Mouse (Mus musculus) adrenal gland, postnatal 10 days (tissue): ENCODE results near the gene Olfr374. TPM values are rescaled to one million over a fixed set of nuclear protein-coding genes. Genes with fewer than 3 reads are reported as not detected.

Experiments used
- total RNA-seq, 2 experiments: library from RNA; stranded (reverse); gene quantifications; 2 replicates each; pipeline ENCODE4 v1.2.3; 2021

Gene Olfr374
- total RNA-seq, 2 experiments from 2014 or later = not detected

Other genes starting within 250 kb of the Olfr374 start
- 1 to 10 TPM; 7.6 to 9.4 TPM for gene Zfp709, start 225.0 kb upstream of the Olfr374 start, total RNA-seq
- 1 to 10 TPM; 3.7 to 7.0 TPM for gene Zfp882, start 198.4 kb upstream of the Olfr374 start, total RNA-seq
- gene Zfp617, start 198.4 kb upstream of the Olfr374 start, total RNA-seq = 10 to 100 TPM; 29.8 to 33.9 TPM
- 10 to 100 TPM; 15.4 to 25.9 TPM for gene Zfp961, start 156.0 kb upstream of the Olfr374 start, total RNA-seq
- 1 to 10 TPM; 1.7 to 1.8 TPM for gene Cyp4f18, start 97.4 kb upstream of the Olfr374 start, total RNA-seq
- not detected for gene Olfr372, start 65.8 kb upstream of the Olfr374 start, total RNA-seq
- gene Olfr373, start 23.9 kb upstream of the Olfr374 start, total RNA-seq = not detected
- 100 to 1,000 TPM; 201 to 246 TPM for gene Tpm4, start 27.9 kb downstream of the Olfr374 start, total RNA-seq
- gene Rab8a, start 54.2 kb downstream of the Olfr374 start, total RNA-seq = 10 to 100 TPM; 60.9 to 64.7 TPM
- gene Hsh2d, start 82.6 kb downstream of the Olfr374 start, total RNA-seq = under 1 TPM; 0.21 to 0.27 TPM
- not detected for gene Cib3, start 105.8 kb downstream of the Olfr374 start, total RNA-seq
- not detected for gene Gm11034, start 106.6 kb downstream of the Olfr374 start, total RNA-seq
- gene Fam32a, start 112.7 kb downstream of the Olfr374 start, total RNA-seq = 10 to 100 TPM; 43.8 to 46.8 TPM
- 10 to 100 TPM; 66.8 to 81.0 TPM for gene Ap1m1, start 133.0 kb downstream of the Olfr374 start, total RNA-seq
- gene Gm10282, start 198.2 kb downstream of the Olfr374 start, total RNA-seq = 10 to 100 TPM; 18.5 to 18.7 TPM
- 10 to 100 TPM; 48.0 to 99.9 TPM for gene Klf2, start 212.0 kb downstream of the Olfr374 start, total RNA-seq